Mouse (Mus musculus): ENCODE measurements around the gene Gm27021. TPM values are rescaled to one million over a fixed set of nuclear protein-coding genes. Genes with fewer than 3 reads are reported as not detected.
A peak's percentile ranks its signal among the peaks of the same experiment; 100 is the strongest.
"Not testable (repeated sequence)": the region's sequence is repeated elsewhere in the genome, so short reads cannot be mapped to it uniquely, and the experiment has no call there.

Gm27021 gene
- polyA plus RNA-seq, 1 experiment from 2014 or later = 1.4 TPM

DNA sequence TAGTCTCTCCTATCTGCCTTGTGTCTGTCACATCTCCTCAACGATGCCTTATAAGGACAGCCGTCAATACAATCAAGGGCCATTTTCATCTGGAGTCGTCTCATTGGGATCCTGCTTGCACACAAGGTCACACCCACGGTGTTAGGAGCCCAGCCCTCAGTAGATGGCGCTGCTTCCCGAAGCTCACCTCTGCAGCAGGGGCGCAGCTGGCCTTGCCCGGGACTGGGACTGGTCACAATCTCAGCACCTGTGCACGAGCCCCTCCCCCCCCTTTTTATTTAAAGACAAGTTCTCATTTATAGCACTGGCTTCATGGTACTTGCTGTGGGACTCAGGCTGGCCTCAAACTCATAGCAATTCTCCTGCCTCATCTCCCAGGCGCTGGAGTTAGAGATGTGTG, 15.7 kb upstream of the Gm27021 start:
- Histone ChIP-seq H3K27ac (ENCODE audit: low read depth) (no peak overlapping the region), H3K9ac (replicated peaks) (no peak overlapping the region), H3K36me3 (replicated peaks; ENCODE audit: insufficient read depth, low read length) (no peaks in the 10 kb centered on the region), H3K4me2 (ENCODE audit: low read depth, low read length) (no peak overlapping the region), H3K27me3 (ENCODE audit: insufficient read depth, low read length) (no peaks in the 10 kb centered on the region), H3K9me3 (ENCODE audit: low read length) (no peaks in the 10 kb centered on the region), H3K4me3 (ENCODE audit: low read depth, low read length) (no peak overlapping the region), H3K4me1 (ENCODE audit: insufficient read depth) (peaks cover 2% of the 10 kb centered on the region; the same call in 1 of the 2 replicates)
- ATAC-seq (peak; percentile 46), DNase-seq (peak; percentile 86)
- WGBS (ENCODE audit: insufficient replicate concordance) = 14% methylated on average over 10 of the region's 10 CpGs
- TF ChIP-seq CTCF (IDR thresholded peaks at IDR 0.05; ENCODE audit: low read depth) = peak; percentile 88
- TF ChIP-seq EP300 (IDR thresholded peaks at IDR 0.05; ENCODE audit: low read depth) = no peak

GRCm38 (mm10) chr8:120681113-120681512, 13.2 kb upstream of the Gm27021 start:
- Histone ChIP-seq H3K9ac (replicated peaks) (no peak overlapping the region), H3K4me2 (ENCODE audit: low read depth, low read length) (no peak overlapping the region), H3K27ac (ENCODE audit: low read depth) (no peak overlapping the region), H3K9me3 (ENCODE audit: low read length) (no peaks in the 10 kb centered on the region), H3K4me1 (ENCODE audit: insufficient read depth) (peaks cover 2% of the 10 kb centered on the region; the same call in 1 of the 2 replicates), H3K27me3 (ENCODE audit: insufficient read depth, low read length) (no peaks in the 10 kb centered on the region), H3K4me3 (ENCODE audit: low read depth, low read length) (no peak overlapping the region), H3K36me3 (replicated peaks; ENCODE audit: insufficient read depth, low read length) (no peaks in the 10 kb centered on the region)
- 64% methylated on average over 10 of the region's 10 CpGs for WGBS (ENCODE audit: insufficient replicate concordance)
- TF ChIP-seq EP300 (IDR thresholded peaks at IDR 0.05; ENCODE audit: low read depth) (no peak), CTCF (IDR thresholded peaks at IDR 0.05; ENCODE audit: low read depth) (no peak)
- DNase-seq (no peak), ATAC-seq (no peak)

DNA sequence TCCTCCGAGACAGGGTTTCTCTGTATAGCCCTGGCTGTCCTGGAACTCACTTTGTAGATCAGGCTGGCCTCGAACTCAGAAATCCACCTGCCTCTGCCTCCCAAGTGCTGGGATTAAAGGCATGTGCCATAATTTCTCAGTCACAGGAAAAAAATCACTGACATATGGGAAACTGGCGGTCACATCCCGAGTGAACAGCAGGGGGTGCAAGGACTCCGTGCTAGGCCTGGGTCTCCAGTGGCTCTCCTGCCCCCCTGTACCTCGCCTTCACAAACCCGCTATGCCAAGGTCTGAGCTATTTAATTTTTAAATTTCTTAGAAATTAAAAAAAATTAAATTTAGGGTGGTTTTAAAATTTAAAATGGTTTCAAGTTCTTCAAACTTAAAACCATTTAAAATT, 12.5 kb upstream of the Gm27021 start:
- not testable (repeated sequence) for H3K4me3 ChIP-seq (ENCODE audit: low read depth, low read length); H3K9ac ChIP-seq (replicated peaks); H3K4me2 ChIP-seq (ENCODE audit: low read depth, low read length); H3K27ac ChIP-seq (ENCODE audit: low read depth); ATAC-seq; H3K27me3 ChIP-seq (ENCODE audit: insufficient read depth, low read length); H3K36me3 ChIP-seq (replicated peaks; ENCODE audit: insufficient read depth, low read length); H3K4me1 ChIP-seq (ENCODE audit: insufficient read depth); H3K9me3 ChIP-seq (ENCODE audit: low read length)
- WGBS (ENCODE audit: insufficient replicate concordance) = 41% methylated on average over 7 of the region's 7 CpGs
- peak; percentile 78 for TF ChIP-seq CTCF (IDR thresholded peaks at IDR 0.05; ENCODE audit: low read depth)
- peak; percentile 62 for DNase-seq

DNA sequence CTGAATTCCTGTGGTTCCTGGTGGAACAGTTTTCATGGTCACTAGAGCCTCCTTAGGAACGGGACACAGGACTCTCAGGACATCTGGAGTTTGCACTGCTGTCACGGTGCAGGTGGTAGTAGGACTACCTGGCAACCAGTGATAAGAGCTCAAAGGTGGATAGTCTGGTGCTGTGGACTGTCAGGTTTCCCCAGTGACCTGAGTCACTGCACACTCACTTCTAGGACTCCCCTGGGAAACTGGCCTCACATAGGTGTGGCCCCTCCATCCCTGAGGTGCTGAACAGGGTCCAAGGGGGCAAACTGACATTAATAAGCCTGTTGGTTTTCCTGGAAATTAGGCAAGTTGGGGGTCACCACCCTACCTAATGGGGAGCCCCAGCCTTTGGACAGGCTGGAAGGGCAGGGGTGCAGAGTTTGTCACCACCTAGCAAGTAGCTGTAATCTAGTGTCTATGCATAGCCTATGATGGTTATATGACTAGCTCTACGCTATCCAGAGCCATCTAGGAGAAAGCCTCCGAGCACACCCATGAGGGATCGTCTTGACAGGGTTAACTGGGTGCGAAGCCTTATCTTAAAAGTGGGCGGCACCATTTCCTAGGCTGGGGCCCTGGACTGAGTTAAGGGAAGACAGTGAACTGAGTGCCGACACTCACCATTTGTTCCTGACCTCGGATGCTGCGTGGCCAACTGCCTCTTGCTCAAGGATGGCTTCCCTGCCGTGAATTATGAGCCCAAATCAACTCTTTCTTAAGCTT, 11.9 kb upstream of the Gm27021 start:
- Histone ChIP-seq H3K4me1 (ENCODE audit: insufficient read depth) (no peaks in the 10 kb centered on the region; the same call in 1 of the 2 replicates), H3K9me3 (ENCODE audit: low read length) (no peaks in the 10 kb centered on the region), H3K27me3 (ENCODE audit: insufficient read depth, low read length) (no peaks in the 10 kb centered on the region), H3K36me3 (replicated peaks; ENCODE audit: insufficient read depth, low read length) (no peaks in the 10 kb centered on the region), H3K4me2 (ENCODE audit: low read depth, low read length) (no peak overlapping the region), H3K4me3 (ENCODE audit: low read depth, low read length) (no peak overlapping the region), H3K9ac (replicated peaks) (no peak overlapping the region), H3K27ac (ENCODE audit: low read depth) (no peak overlapping the region)
- ATAC-seq (no peak), DNase-seq (no peak)
- TF ChIP-seq CTCF (IDR thresholded peaks at IDR 0.05; ENCODE audit: low read depth) = no peak
- TF ChIP-seq EP300 (IDR thresholded peaks at IDR 0.05; ENCODE audit: low read depth) = no peak
- WGBS (ENCODE audit: insufficient replicate concordance) = 24% methylated on average over 11 of the region's 11 CpGs

DNA sequence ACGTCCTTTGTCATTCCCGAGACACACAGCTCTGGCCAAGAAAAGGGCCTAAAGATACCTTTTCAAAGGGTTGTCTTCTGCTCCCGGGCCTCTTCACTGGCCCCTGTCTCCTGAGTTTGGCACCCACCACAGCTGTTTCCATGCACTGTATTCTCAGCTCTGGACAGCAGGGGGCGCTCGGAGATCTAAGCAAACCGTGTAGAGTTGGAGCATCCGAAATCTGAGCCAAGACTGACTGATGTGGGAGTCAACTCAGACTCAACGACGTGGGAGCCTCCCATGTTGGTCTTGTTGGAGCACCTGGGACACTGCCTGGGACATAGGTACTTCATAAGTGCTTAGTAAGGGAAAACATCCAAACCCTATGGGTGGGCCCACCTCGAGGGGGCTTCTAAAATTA, 10.6 kb upstream of the Gm27021 start:
- H3K4me2 ChIP-seq (ENCODE audit: low read depth, low read length) = no peak overlapping the region
- no peaks in the 10 kb centered on the region; the same call in 1 of the 2 replicates for H3K4me1 ChIP-seq (ENCODE audit: insufficient read depth)
- no peak overlapping the region for H3K27ac ChIP-seq (ENCODE audit: low read depth)
- H3K36me3 ChIP-seq (replicated peaks; ENCODE audit: insufficient read depth, low read length) = peaks cover 6% of the 10 kb centered on the region
- no peak overlapping the region; the same call in 1 of the 2 replicates for H3K9ac ChIP-seq (replicated peaks)
- H3K9me3 ChIP-seq (ENCODE audit: low read length) = no peaks in the 10 kb centered on the region
- DNase-seq (peak; percentile 88), ATAC-seq (peak; percentile 64; the same call in 1 of the 2 replicates)
- WGBS (ENCODE audit: insufficient replicate concordance) = 12% methylated on average over 10 of the region's 10 CpGs
- TF ChIP-seq EP300 (IDR thresholded peaks at IDR 0.05; ENCODE audit: low read depth) (no peak), CTCF (IDR thresholded peaks at IDR 0.05; ENCODE audit: low read depth) (peak; percentile 95)
- H3K4me3 ChIP-seq (ENCODE audit: low read depth, low read length) = no peak overlapping the region
- no peaks in the 10 kb centered on the region for H3K27me3 ChIP-seq (ENCODE audit: insufficient read depth, low read length)

DNA sequence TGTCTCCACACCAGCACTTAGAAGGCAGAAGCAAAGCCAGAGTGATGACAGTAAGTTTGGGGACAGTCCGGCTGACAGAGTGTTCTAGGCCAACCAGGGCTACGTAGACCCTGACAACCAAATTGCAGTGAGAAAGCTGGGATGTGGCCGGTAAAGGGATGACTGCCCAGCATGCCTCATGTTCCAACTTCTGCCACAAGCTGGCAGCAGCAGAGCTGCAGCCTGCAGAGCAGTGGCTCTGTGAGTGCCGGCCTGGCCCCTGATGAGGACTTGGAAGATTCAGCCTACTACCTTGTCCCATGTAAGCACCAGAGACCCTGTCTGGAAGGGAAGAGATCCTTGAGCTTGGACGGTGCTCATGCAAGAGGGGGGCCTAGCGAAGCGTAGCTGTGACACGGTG, 7.8 kb upstream of the Gm27021 start:
- H3K27ac ChIP-seq (ENCODE audit: low read depth) = no peak overlapping the region
- H3K9me3 ChIP-seq (ENCODE audit: low read length) = no peaks in the 10 kb centered on the region
- H3K27me3 ChIP-seq (ENCODE audit: insufficient read depth, low read length) = no peaks in the 10 kb centered on the region
- H3K4me2 ChIP-seq (ENCODE audit: low read depth, low read length) = no peak overlapping the region
- TF ChIP-seq EP300 (IDR thresholded peaks at IDR 0.05; ENCODE audit: low read depth) (no peak), CTCF (IDR thresholded peaks at IDR 0.05; ENCODE audit: low read depth) (no peak)
- WGBS (ENCODE audit: insufficient replicate concordance) = 84% methylated on average over 8 of the region's 8 CpGs
- DNase-seq (no peak), ATAC-seq (no peak)
- H3K4me1 ChIP-seq (ENCODE audit: insufficient read depth) = no peaks in the 10 kb centered on the region; the same call in 1 of the 2 replicates
- H3K9ac ChIP-seq (replicated peaks) = no peak overlapping the region
- no peak overlapping the region for H3K4me3 ChIP-seq (ENCODE audit: low read depth, low read length)
- H3K36me3 ChIP-seq (replicated peaks; ENCODE audit: insufficient read depth, low read length) = peaks cover 32% of the 10 kb centered on the region
